Mouse (Mus musculus) testis, adult 2 months (tissue): ENCODE measurements around the gene Frmd6. TPM values are rescaled to one million over a fixed set of nuclear protein-coding genes. Genes with fewer than 3 reads are reported as not detected.

Experiments
- H3K27ac ChIP-seq: fragments of 200-500 bp; 2 replicates; pipeline ENCODE4 v1.5.1; 2012; ENCODE audit warnings: low read depth, low read length; ENCODE audit not compliant: control insufficient read depth, insufficient read depth
- H3K27me3 ChIP-seq: fragments of 200-500 bp; 2 replicates; pipeline ENCODE4 v1.6.1; 2012; ENCODE audit warnings: mild to moderate bottlenecking, low read length, moderate library complexity; ENCODE audit not compliant: control insufficient read depth, insufficient read depth
- H3K36me3 ChIP-seq: fragments of 200-500 bp; 2 replicates; pipeline ENCODE4 v1.6.1; 2012; ENCODE audit warnings: mild to moderate bottlenecking, low read length; ENCODE audit not compliant: control insufficient read depth, insufficient read depth
- H3K4me1 ChIP-seq: fragments of 200-500 bp; 2 replicates; pipeline ENCODE4 v1.6.1; 2012; ENCODE audit warnings: low read length; ENCODE audit not compliant: control insufficient read depth, insufficient read depth
- H3K4me3 ChIP-seq: fragments of 200-500 bp; 2 replicates; pipeline ENCODE4 v1.5.1; 2012; ENCODE audit warnings: low read depth, mild to moderate bottlenecking, low read length, moderate library complexity, mixed read lengths; ENCODE audit not compliant: control insufficient read depth
- CTCF ChIP-seq: fragments of 200-500 bp; IDR thresholded peaks from 2 replicates; pipeline ENCODE4 v1.5.1; 2012; ENCODE audit warnings: low read depth, mild to moderate bottlenecking, inconsistent platforms, low read length, moderate library complexity; ENCODE audit not compliant: control insufficient read depth, insufficient read depth, insufficient replicate concordance
- POLR2A ChIP-seq: fragments of 200-500 bp; IDR thresholded peaks from 2 replicates; pipeline ENCODE4 v1.6.1; 2012; ENCODE audit warnings: low read depth, mild to moderate bottlenecking, inconsistent platforms, low read length, moderate library complexity; ENCODE audit not compliant: control insufficient read depth
- polyA plus RNA-seq: library from polyadenylated mRNA; depleted of rRNA; stranded (reverse); fragments of >200 nt; gene quantifications from 2 replicates; pipeline ENCODE4 v1.2.3, GENCODE M21; 2012

Frmd6 gene
- polyA plus RNA-seq, 1 experiment, result 5.3 TPM

DNA sequence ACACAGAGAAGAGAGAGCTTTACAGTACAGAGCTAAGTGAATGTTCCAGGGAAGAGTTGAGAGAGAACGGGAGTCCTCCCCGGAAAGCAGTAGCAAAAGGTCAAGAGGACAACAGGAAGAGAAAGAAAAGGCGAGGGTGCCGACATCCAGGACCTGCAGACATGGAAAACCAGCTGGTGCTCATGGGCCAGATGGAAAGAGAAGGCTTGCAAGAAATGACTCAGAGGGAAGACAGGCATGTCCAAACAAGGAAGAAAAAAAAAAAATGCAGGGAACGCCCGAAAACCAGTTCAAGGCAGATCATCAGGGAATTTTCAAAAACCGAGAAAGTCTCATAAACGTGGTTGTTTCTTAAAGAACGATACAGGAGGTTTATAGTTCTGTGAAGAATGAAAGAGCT lies 81.6 kb downstream of the Frmd6 start:
- Histone ChIP-seq H3K4me3 (no peak overlapping the region), H3K27me3 (no peaks in the 10 kb centered on the region), H3K36me3 (no peaks in the 10 kb centered on the region), H3K4me1 (peaks cover 9% of the 10 kb centered on the region), H3K27ac (no peak overlapping the region)
- no peak for TF ChIP-seq POLR2A

DNA sequence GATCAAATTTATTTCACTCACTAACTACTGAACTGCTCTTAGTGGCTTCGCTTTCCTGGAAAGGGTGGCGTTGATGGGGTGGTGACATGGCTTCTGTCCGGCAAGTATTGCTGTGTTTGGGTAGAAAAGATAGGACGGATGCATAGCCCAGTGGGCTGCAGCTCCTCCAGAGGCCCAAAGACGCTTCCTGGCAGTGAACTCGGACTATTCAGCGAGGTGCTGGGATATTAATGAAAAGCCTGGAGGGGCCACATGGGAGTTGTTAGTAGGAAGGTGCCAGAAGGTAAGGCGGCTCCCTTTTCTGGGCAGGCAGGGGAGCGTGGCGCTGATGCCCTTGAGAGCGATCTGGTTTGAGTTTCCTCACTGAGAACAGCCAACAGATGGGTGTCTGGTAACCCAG lies 82.3 kb downstream of the Frmd6 start:
- Histone ChIP-seq H3K36me3 (no peaks in the 10 kb centered on the region), H3K27ac (no peak overlapping the region), H3K27me3 (no peaks in the 10 kb centered on the region), H3K4me1 (peaks cover 12% of the 10 kb centered on the region), H3K4me3 (peak overlapping the region; percentile 41)
- TF ChIP-seq CTCF (no peak), POLR2A (no peak)

DNA sequence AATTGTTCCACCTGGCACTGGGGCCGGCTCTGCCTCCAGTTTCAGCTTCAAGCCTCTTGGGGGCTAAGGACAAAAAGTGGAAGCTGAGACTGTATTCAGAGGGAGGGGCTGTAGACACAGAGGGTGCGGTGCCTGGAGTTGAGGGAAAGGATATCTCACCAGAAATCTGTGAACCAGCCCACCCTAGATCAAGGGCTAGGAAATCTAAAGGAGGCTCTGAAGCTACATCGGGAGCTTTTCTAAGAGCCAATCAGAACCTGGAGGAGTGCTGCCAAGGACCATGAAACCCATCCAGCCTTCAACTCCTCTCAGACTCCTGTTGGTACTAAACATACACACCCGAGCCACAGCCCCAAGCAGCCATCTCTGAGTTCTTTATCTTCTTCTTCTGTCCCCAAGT lies 82.8 kb downstream of the Frmd6 start:
- Histone ChIP-seq H3K27me3 (no peaks in the 10 kb centered on the region), H3K4me3 (peak overlapping the region; percentile 41), H3K4me1 (peaks cover 12% of the 10 kb centered on the region), H3K27ac (no peak overlapping the region), H3K36me3 (no peaks in the 10 kb centered on the region)
- TF ChIP-seq POLR2A, result no peak
- no peak for TF ChIP-seq CTCF

DNA sequence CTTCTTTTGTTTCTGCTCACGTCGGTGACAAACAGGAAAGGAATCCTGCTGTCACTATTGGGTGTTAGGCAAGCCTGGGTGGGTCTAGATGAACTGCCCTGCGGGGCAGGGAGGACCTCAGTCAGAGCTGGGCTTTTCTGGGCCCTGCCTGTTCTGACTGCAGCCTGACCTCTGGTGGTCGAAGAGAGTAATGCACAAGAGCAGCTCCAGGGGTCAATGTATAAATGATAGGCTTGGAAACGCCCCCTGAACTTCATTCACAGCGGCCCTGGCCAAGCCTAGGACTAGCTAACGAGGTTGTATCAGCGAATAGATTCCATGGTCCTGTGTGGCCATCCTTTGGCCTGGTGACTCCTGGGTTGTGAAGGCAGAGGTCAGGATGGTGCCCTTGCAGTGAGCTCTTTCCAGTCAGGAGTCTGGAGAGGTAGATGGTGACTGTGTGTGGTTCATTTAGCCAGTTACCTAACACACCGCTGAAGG lies 85.0 kb downstream of the Frmd6 start:
- H3K4me3 ChIP-seq, result peak overlapping the region; percentile 82
- TF ChIP-seq POLR2A, result no peak
- peak; percentile 83 for TF ChIP-seq CTCF
- H3K27me3 ChIP-seq, result no peaks in the 10 kb centered on the region
- no peak overlapping the region for H3K27ac ChIP-seq
- H3K4me1 ChIP-seq, result peaks cover 12% of the 10 kb centered on the region
- H3K36me3 ChIP-seq, result no peaks in the 10 kb centered on the region

DNA sequence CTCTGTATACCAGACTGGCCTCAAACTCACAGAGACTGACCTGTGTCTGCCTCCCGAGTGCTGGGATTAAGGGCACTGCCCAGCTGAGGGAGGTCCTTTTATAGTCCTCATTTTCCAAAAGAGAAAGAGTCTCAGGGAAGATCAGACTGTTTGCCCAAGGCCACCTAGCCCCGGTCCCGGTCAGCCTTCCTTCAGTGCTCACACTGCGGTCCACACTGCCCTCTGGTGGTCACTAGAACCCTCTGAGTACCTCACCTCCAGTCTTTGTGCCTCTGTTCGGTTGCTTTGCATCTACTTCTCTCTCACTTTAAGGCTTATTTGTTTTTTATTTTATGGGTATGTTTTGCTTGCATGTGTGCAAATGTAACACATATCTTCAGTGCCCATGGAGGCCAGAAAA lies 85.7 kb downstream of the Frmd6 start:
- TF ChIP-seq CTCF (peak; percentile 90), POLR2A (no peak)

DNA sequence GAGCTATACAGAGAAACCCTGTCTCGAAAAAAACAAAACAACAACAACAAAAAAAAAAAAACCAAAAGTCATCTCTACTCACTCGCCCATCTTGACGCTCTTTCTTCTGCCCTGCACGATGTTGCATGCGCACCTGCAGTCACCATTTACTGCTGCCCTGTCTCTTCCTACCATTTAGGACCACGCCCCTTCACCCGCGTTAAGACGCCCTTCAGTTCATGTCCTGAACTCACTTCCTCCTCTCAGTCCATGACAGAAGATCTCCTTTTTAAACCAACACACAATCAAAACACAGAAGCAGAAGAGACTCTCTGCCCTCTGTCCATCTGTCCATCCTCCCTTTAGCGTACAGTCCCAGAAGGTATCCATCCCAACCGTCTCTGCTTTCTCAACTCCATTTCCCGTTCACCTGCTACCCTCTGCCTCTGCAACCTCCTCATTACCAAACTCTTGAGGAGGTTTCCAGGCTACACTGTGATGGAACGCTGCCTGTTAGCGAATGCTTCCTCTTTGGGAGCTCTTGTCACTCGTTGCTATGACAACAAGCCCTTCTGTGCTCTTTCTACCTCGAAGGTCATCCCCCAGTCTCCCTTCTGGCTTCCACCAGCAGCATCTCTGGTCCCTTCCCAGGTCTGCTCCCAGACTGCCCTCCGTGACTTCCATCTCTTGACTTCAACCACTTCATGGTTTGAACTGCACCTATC lies 86.5 kb downstream of the Frmd6 start:
- Histone ChIP-seq H3K27me3 (no peaks in the 10 kb centered on the region), H3K4me1 (peaks cover 11% of the 10 kb centered on the region), H3K27ac (no peak overlapping the region), H3K36me3 (no peaks in the 10 kb centered on the region), H3K4me3 (peak overlapping the region; percentile 82)
- TF ChIP-seq CTCF, result no peak
- no peak; the same call in 1 of the 2 replicates for TF ChIP-seq POLR2A

More for the DNA sequence above, 85.7 kb downstream of the Frmd6 start:
- Histone ChIP-seq H3K36me3 (no peaks in the 10 kb centered on the region), H3K27me3 (no peaks in the 10 kb centered on the region), H3K4me1 (peaks cover 12% of the 10 kb centered on the region), H3K27ac (no peak overlapping the region), H3K4me3 (peak overlapping the region; percentile 82)

DNA sequence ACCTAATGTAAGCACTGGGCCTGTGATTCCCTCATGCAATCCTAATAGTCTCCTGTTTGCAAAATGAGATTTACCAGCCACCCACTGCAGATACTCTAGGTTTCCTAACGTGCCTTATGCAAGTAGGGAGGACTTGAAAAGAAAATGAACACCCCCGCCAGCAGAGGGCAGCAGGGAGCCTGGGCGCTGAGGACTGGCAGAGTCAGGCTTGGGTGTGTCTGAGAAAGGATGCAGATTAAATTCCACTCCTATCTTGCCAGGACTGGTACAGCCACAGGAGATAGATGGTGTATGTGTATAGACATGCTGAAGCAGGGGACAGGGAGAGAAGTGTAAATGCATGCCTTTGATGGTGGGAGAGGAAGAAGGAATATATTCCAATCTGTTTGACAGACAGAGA lies 88.1 kb downstream of the Frmd6 start:
- no peak overlapping the region; the same call in 1 of the 2 replicates for H3K4me3 ChIP-seq
- H3K4me1 ChIP-seq, result peaks cover 11% of the 10 kb centered on the region
- H3K36me3 ChIP-seq, result no peaks in the 10 kb centered on the region
- H3K27ac ChIP-seq, result no peak overlapping the region
- TF ChIP-seq POLR2A (no peak), CTCF (peak; percentile 73; the same call in 1 of the 2 replicates)
- H3K27me3 ChIP-seq, result no peaks in the 10 kb centered on the region
